Mouse (Mus musculus) liver, adult 2 months (tissue): ENCODE results near the gene Zfp882.

Source experiments
- CTCF ChIP-seq: fragments of 200-500 bp; IDR thresholded peaks from 2 replicates; pipeline ENCODE4 v1.5.1; 2011; ENCODE audit warnings: low read depth, low read length, control low read depth
- POLR2A ChIP-seq: fragments of 200-500 bp; IDR thresholded peaks from 2 replicates; pipeline ENCODE4 v1.6.1; 2011; ENCODE audit warnings: low read length, control low read depth; ENCODE audit not compliant: insufficient read depth; ENCODE audit errors: extremely low read depth

- 0 out of 2 replicates have a peak, but pooled peaks have one; percentile 32 for TF ChIP-seq POLR2A
- TF ChIP-seq CTCF = peak; percentile 73
Measured at GRCm38 (mm10) chr8:71908309-71909261, at the start of gene Zfp882, which contains the start of gene Zfp617.
